Mouse (Mus musculus) macrophage (primary cell): ENCODE results near the gene Usp36. TPM values are rescaled to one million over a fixed set of nuclear protein-coding genes. Genes with fewer than 3 reads are reported as not detected.

Source experiments
- H3K27ac ChIP-seq: fragments of 350-480 bp; formaldehyde crosslinking; 2 replicates; pipeline ENCODE4 v1.9.0; 2021
- H3K36me3 ChIP-seq: fragments of 350-480 bp; formaldehyde crosslinking; 2 replicates; pipeline ENCODE4 v1.9.0; 2021; ENCODE audit errors: inconsistent target
- H3K4me3 ChIP-seq: fragments of 350-480 bp; formaldehyde crosslinking; 2 replicates; pipeline ENCODE4 v1.9.0; 2021; ENCODE audit errors: inconsistent target
- H3K79me2 ChIP-seq: fragments of 350-480 bp; formaldehyde crosslinking; 2 replicates; pipeline ENCODE4 v1.9.0; 2021; ENCODE audit errors: inconsistent target
- WGBS: methylation state at CpG from one replicate; pipeline ENCODE4 v1.1.7; 2026; ENCODE audit warnings: inconsistent platforms; ENCODE audit not compliant: missing documents; 5-methylcytosine and 5-hydroxymethylcytosine counted together
- polyA plus RNA-seq: library from polyadenylated mRNA; stranded (reverse); fragments of 250-400 nt; gene quantifications from 3 replicates; pipeline ENCODE4 v1.2.4, GENCODE M21; 2018; ENCODE audit warnings: inconsistent platforms

The Usp36 gene
- polyA plus RNA-seq, 1 experiment from 2014 or later, result 5.4 TPM

DNA sequence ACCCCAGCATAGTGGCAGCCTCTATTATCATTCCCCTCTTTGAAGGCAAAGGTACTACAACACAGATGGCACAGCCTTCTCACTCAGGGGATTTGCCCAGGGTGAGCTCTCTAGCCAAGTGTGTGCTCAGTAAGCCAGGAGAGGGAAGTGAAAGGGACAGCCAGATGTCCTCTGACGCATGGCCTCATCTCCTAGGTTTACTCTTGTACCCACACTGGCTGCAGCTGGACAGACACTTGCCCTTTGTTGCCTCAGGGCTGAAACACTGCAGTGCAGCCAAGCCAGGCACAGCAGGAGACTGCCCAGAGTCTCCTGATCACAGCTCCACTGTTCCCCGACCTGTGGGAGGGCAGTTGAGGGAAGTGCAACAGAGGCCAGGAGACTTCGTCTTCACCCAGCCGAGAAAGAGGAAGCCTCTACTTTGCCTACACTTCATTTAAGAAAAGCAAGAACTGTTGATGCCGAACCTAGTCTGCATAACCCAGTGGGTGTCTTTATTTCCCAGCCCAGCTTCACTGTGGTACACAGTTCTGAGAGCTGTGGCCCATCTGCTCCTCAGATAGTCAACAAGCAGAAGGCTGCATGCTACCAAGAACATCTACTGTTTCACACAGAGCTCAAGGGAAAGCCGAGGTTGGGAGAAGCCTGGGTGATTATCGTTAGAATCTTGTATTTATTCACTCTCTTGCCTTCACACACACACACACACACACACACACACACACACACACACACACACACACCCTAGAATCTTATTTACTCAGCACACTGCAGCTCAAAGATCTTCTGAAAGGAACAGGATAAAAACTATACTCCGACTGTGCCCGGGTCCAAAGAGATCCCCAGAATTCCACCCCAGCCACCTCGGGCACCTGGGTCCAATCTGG is 78.1 kb downstream of the Usp36 start:
- peak overlapping the region; percentile 81 for H3K27ac ChIP-seq
- 7% methylated on average over 8 of the region's 10 CpGs for WGBS
- H3K79me2 ChIP-seq, result peaks cover 92% of the 10 kb centered on the region
- H3K4me3 ChIP-seq, result peak overlapping the region; percentile 26; the same call in 1 of the 2 replicates
- no peaks in the 10 kb centered on the region for H3K36me3 ChIP-seq

DNA sequence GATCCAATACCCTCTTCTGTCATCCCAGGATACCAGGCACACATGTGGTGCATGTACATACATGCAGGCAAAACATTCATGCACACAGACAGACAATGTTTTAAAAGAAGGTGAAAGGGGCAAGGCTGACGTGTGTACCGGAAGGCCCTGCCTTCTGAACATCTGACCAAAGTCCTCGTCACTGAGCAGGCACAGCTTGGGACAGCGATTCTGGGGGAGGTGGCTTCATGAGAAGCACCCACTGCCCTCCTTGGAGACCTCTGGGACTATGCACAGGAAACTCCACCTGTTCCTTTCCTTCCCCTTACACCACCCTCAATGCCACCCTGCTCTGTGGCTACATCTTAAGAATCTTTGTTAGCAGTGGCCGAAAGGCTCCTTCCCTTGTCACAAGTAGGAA is 79.1 kb downstream of the Usp36 start:
- Histone ChIP-seq H3K4me3 (peak overlapping the region; percentile 26; the same call in 1 of the 2 replicates), H3K36me3 (no peaks in the 10 kb centered on the region), H3K79me2 (peaks cover 92% of the 10 kb centered on the region), H3K27ac (peak overlapping the region; percentile 81)
- 52% methylated on average over 5 of the region's 5 CpGs for WGBS

DNA sequence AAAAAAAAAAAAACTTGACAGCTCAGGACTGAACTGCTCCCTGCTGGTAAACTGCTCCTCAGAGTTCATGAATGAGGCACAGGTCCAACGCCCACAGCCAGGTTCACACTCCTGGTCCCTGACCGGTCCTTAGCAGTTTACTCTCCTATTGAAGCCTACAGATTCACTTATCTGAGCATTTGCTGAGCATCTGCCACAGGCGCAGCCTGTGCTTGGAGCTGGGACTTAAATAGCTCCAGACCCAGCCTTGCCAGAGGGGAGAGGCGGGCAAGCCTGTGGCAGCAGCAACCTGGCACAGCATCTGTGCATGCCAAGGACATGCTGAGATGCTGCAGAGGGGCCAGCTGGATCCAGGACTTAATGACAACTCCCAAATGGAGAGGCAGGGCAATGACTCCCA is 79.9 kb downstream of the Usp36 start:
- Histone ChIP-seq H3K36me3 (0 out of 2 replicates have a peak, but pooled peaks cover 2% of the 10 kb centered on the region), H3K27ac (no peak overlapping the region), H3K79me2 (peaks cover 92% of the 10 kb centered on the region), H3K4me3 (no peak overlapping the region)
- 94% methylated on average over 4 of the region's 4 CpGs for WGBS

Other genes starting within 250 kb of the Usp36 start
- 0.16 to 0.33 TPM (median 0.20 TPM) in 3 replicates for gene Dnah17, start 159.6 kb downstream of the Usp36 start, polyA plus RNA-seq
- gene Cyth1, start 41.7 kb downstream of the Usp36 start, polyA plus RNA-seq, result 62.6 to 194 TPM (median 68.7 TPM) in 3 replicates
- 0.68 to 2.2 TPM (median 0.90 TPM) in 3 replicates for gene Cep295nl, start 52.3 kb upstream of the Usp36 start, polyA plus RNA-seq
- gene Timp2, start 65.5 kb upstream of the Usp36 start, polyA plus RNA-seq, result 330 to 662 TPM (median 385 TPM) in 3 replicates
- gene Lgals3bp, start 111.8 kb upstream of the Usp36 start, polyA plus RNA-seq, result 1,136 to 1,462 TPM (median 1,417 TPM) in 3 replicates
- 40.2 to 59.3 TPM (median 42.1 TPM) in 3 replicates for gene Cant1, start 128.8 kb upstream of the Usp36 start, polyA plus RNA-seq
- 0.12 to 1.2 TPM (median 0.82 TPM) in 3 replicates for gene C1qtnf1, start 138.0 kb upstream of the Usp36 start, polyA plus RNA-seq
- gene Engase, start 186.6 kb upstream of the Usp36 start, polyA plus RNA-seq, result 4.8 to 22.0 TPM (median 7.1 TPM) in 3 replicates